ENCODE assay signal across 22 mouse cellular contexts in genomic region chr7:117481404-117481803, GRCm38 (mm10).
DNase-seq lines count a peak whose midpoint lies in the region; ATAC-seq and TF ChIP-seq lines count a peak whose summit lies in the region.
"Had no signal": no experiment of that assay in that cellular context is flagged by ENCODE, and none has a peak within 500 bp of the region (broad histone marks: within the 10 kb centered on the region; RNA-seq: fewer than 3 reads in every experiment).

No protein-coding gene starts in this region.

- H3K79me2 ChIP-seq in macrophage (ENCODE audit: inconsistent target), result no peaks in the 10 kb centered on the region; the same call in 1 of the 2 replicates

- no peak for TF ChIP-seq CTCF in forebrain, postnatal 0 days (IDR thresholded peaks at IDR 0.05; ENCODE audit: low read depth)
- TF ChIP-seq CTCF in small intestine, adult 2 months (IDR thresholded peaks at IDR 0.05; ENCODE audit: extremely low read depth, insufficient read length, insufficient replicate concordance, low read depth, low read length), result no peak

- no peak overlapping the region for H3K9ac ChIP-seq in forebrain, postnatal 0 days
- no peak overlapping the region for H3K9ac ChIP-seq in forebrain, embryonic 16.5 days (replicated peaks; ENCODE audit: low read depth, low read length)
- H3K9ac ChIP-seq: heart, embryonic 12.5 days; hindbrain, embryonic 12.5 days; liver, postnatal 0 days; midbrain, embryonic 15.5 days had no signal

- no peaks in the 10 kb centered on the region for H3K27me3 ChIP-seq in forebrain, postnatal 0 days (ENCODE audit: insufficient read depth, low read length)
- no peaks in the 10 kb centered on the region for H3K27me3 ChIP-seq in forebrain, embryonic 16.5 days (replicated peaks; ENCODE audit: control insufficient read depth, insufficient read depth, low read length)
- H3K27me3 ChIP-seq in small intestine, adult 2 months (ENCODE audit: control insufficient read depth, insufficient read depth, low read length), result no peaks in the 10 kb centered on the region
- H3K27me3 ChIP-seq: heart, embryonic 12.5 days; midbrain, embryonic 15.5 days had no signal

- no peak overlapping the region for H3K4me2 ChIP-seq in forebrain, postnatal 0 days (ENCODE audit: low read depth)
- H3K4me2 ChIP-seq in forebrain, embryonic 16.5 days (ENCODE audit: low read length), result no peak overlapping the region
- H3K4me2 ChIP-seq: heart, embryonic 12.5 days; hindbrain, embryonic 12.5 days; midbrain, embryonic 15.5 days had no signal

- DNase-seq in forebrain, postnatal 0 days, result no peak
- peak; percentile 21 for DNase-seq in lung, postnatal 36 days
- DNase-seq in lung, postnatal 25 days (ENCODE audit: low spot score), result no peak
- DNase-seq in heart, adult 9 months (ENCODE audit: low spot score in 2 of 2), result no peak
- DNase-seq in adrenal gland, postnatal 36 days, result no peak
- DNase-seq: adrenal gland, postnatal 14 days; cerebellum, adult 11-12 months; cerebellum, postnatal 10 days; heart, postnatal 10 days; kidney, adult 8-10 months; kidney, postnatal 10 days; liver, postnatal 0 days had no signal

- no peak overlapping the region for H3K4me3 ChIP-seq in forebrain, postnatal 0 days (ENCODE audit: low read depth, low read length)
- no peak overlapping the region for H3K4me3 ChIP-seq in forebrain, embryonic 16.5 days (replicated peaks; ENCODE audit: low read length)
- no peak overlapping the region for H3K4me3 ChIP-seq in macrophage (ENCODE audit: inconsistent target)
- H3K4me3 ChIP-seq in small intestine, adult 2 months (ENCODE audit: low read depth, low read length), result no peak overlapping the region
- H3K4me3 ChIP-seq: forebrain, embryonic 10.5 days; heart, embryonic 12.5 days; hindbrain, embryonic 12.5 days; midbrain, embryonic 15.5 days had no signal

- TF ChIP-seq POLR2A in small intestine, adult 2 months (IDR thresholded peaks at IDR 0.05; ENCODE audit: low read depth, low read length), result no peak

- no peaks in the 10 kb centered on the region for H3K9me3 ChIP-seq in forebrain, postnatal 0 days (ENCODE audit: low read length)
- no peaks in the 10 kb centered on the region for H3K9me3 ChIP-seq in forebrain, embryonic 16.5 days (ENCODE audit: control insufficient read depth, low read length)
- H3K9me3 ChIP-seq: forebrain, embryonic 10.5 days; heart, embryonic 12.5 days; hindbrain, embryonic 12.5 days; midbrain, embryonic 15.5 days had no signal

- H3K4me1 ChIP-seq in forebrain, postnatal 0 days (ENCODE audit: insufficient read depth), result no peaks in the 10 kb centered on the region
- H3K4me1 ChIP-seq in forebrain, embryonic 16.5 days (replicated peaks; ENCODE audit: control insufficient read depth, insufficient read depth, low read length), result no peaks in the 10 kb centered on the region; the same call in 1 of the 2 replicates
- H3K4me1 ChIP-seq in small intestine, adult 2 months (ENCODE audit: control insufficient read depth, insufficient read depth, insufficient read length, low read length), result peaks cover 22% of the 10 kb centered on the region; the same call in 1 of the 2 replicates
- H3K4me1 ChIP-seq: heart, embryonic 12.5 days; hindbrain, embryonic 12.5 days had no signal

- 95% methylated on average over 3 of the region's 3 CpGs for WGBS in forebrain, postnatal 0 days
- WGBS in forebrain, embryonic 16.5 days, result 92% methylated on average over 3 of the region's 3 CpGs
- 5% methylated on average over 3 of the region's 3 CpGs for WGBS in macrophage (ENCODE audit: missing documents)
- 63% methylated on average over 3 of the region's 3 CpGs for WGBS in small intestine, adult 2 months

- peak overlapping the region; percentile 57 for H3K27ac ChIP-seq in forebrain, postnatal 0 days (ENCODE audit: low read depth, low read length)
- H3K27ac ChIP-seq in forebrain, embryonic 16.5 days (ENCODE audit: low read length), result no peak overlapping the region
- H3K27ac ChIP-seq in macrophage, result peak overlapping the region; percentile 88
- H3K27ac ChIP-seq in small intestine, adult 2 months (ENCODE audit: insufficient read depth, low read depth, low read length), result peak overlapping the region; percentile 57
- H3K27ac ChIP-seq: forebrain, embryonic 10.5 days; hindbrain, embryonic 12.5 days; midbrain, embryonic 15.5 days had no signal

- ATAC-seq in forebrain, postnatal 0 days, result no peak
- ATAC-seq in forebrain, embryonic 16.5 days, result no peak
- ATAC-seq: CD4-positive, CD25-positive, alpha-beta regulatory T cell, adult 4 months; inflammation-experienced regulatory T-cells, adult 6 months; liver, postnatal 0 days; lung, postnatal 0 days; midbrain, embryonic 15.5 days had no signal

- peaks cover 3% of the 10 kb centered on the region; the same call in 1 of the 2 replicates for H3K36me3 ChIP-seq in forebrain, postnatal 0 days (ENCODE audit: insufficient read depth)
- H3K36me3 ChIP-seq in forebrain, embryonic 16.5 days (ENCODE audit: control insufficient read depth, insufficient read depth), result no peaks in the 10 kb centered on the region
- no peaks in the 10 kb centered on the region for H3K36me3 ChIP-seq in macrophage (ENCODE audit: inconsistent target)
- H3K36me3 ChIP-seq in small intestine, adult 2 months (ENCODE audit: control insufficient read depth, insufficient read depth, low read length), result no peaks in the 10 kb centered on the region
- H3K36me3 ChIP-seq: heart, embryonic 12.5 days; hindbrain, embryonic 12.5 days; midbrain, embryonic 15.5 days had no signal
